Mouse (Mus musculus) small intestine, adult 2 months (tissue): ENCODE measurements around the gene Gch1.

Source experiments
- CTCF ChIP-seq: fragments of 200-500 bp; IDR thresholded peaks from 2 replicates; pipeline ENCODE4 v1.5.1; 2012; ENCODE audit warnings: low read depth, mild to moderate bottlenecking, control low read depth, inconsistent platforms, low read length, moderate library complexity, mixed read lengths; ENCODE audit not compliant: insufficient replicate concordance, insufficient read length; ENCODE audit errors: extremely low read depth
- POLR2A ChIP-seq: fragments of 200-500 bp; IDR thresholded peaks from 2 replicates; pipeline ENCODE4 v1.6.1; 2012; ENCODE audit warnings: low read depth, mild to moderate bottlenecking, control low read depth, inconsistent platforms, low read length, moderate library complexity

DNA sequence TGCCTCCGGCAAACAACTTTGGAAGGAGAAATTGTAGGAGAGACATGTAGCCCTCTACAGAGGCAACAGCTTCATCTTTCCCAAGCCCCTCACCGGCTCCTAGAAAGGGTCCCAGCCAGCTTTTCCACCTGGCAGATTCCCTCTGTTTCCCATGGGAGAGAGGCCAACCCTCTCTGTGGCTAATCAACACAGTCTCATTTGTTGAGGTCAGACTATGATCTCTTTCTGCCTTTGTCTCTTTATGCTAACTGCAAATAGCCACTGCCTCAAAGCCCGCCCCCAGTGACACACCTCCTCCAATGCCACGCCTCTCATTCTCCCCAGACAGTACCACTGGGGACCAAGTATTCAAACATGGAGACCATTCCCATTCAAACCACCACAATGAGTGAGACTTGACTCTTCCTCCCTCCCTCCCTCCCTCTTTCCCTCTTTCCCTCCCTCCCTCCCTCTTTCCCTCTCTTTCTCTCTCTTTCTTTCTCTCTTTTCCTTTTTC, 20.5 kb upstream of the Gch1 start:
- TF ChIP-seq POLR2A (no peak), CTCF (no peak)
